Mouse (Mus musculus) hindbrain, embryonic 10.5 days (tissue): ENCODE measurements at regions not wholly inside any gene's neighbourhood (a gene's known extent, or its start where the extent isn't known, plus 50 kb on each side); places are given as distances from the start of the nearest gene placed in this dataset.

Experiments used
- DNase-seq: peaks from one replicate; pipeline ENCODE4 v3.0.0-alpha.2; 2017; ENCODE audit warnings: low spot score
- H3K27ac ChIP-seq: fragments of 300-500 bp; sonication (generic); 2 replicates; pipeline ENCODE4 v1.5.1; 2016; ENCODE audit warnings: mild to moderate bottlenecking, moderate library complexity
- H3K27me3 ChIP-seq: fragments of 300-500 bp; sonication (generic); 2 replicates; pipeline ENCODE4 v1.6.1; 2016; ENCODE audit warnings: mild to moderate bottlenecking; ENCODE audit not compliant: poor library complexity, insufficient read depth, severe bottlenecking
- H3K36me3 ChIP-seq: fragments of 300-500 bp; sonication (generic); 2 replicates; pipeline ENCODE4 v1.6.1; 2016; ENCODE audit warnings: mild to moderate bottlenecking, moderate library complexity
- H3K4me1 ChIP-seq: fragments of 300-500 bp; sonication (generic); replicated peaks from 2 replicates; pipeline ENCODE4 v1.6.1; 2016; ENCODE audit warnings: mild to moderate bottlenecking
- H3K4me3 ChIP-seq: fragments of 300-500 bp; sonication (generic); 2 replicates; pipeline ENCODE4 v1.5.1; 2016; ENCODE audit warnings: mild to moderate bottlenecking, moderate library complexity
- H3K9me3 ChIP-seq: fragments of 300-500 bp; sonication (generic); 2 replicates; pipeline ENCODE4 v1.6.1; 2016; ENCODE audit warnings: mild to moderate bottlenecking, moderate library complexity
- WGBS: fragments of 180-500 bp; shearing (Covaris S2); methylation state at CpG from one replicate; pipeline ENCODE4 v1.1.7; 2016; 5-methylcytosine and 5-hydroxymethylcytosine counted together

DNA sequence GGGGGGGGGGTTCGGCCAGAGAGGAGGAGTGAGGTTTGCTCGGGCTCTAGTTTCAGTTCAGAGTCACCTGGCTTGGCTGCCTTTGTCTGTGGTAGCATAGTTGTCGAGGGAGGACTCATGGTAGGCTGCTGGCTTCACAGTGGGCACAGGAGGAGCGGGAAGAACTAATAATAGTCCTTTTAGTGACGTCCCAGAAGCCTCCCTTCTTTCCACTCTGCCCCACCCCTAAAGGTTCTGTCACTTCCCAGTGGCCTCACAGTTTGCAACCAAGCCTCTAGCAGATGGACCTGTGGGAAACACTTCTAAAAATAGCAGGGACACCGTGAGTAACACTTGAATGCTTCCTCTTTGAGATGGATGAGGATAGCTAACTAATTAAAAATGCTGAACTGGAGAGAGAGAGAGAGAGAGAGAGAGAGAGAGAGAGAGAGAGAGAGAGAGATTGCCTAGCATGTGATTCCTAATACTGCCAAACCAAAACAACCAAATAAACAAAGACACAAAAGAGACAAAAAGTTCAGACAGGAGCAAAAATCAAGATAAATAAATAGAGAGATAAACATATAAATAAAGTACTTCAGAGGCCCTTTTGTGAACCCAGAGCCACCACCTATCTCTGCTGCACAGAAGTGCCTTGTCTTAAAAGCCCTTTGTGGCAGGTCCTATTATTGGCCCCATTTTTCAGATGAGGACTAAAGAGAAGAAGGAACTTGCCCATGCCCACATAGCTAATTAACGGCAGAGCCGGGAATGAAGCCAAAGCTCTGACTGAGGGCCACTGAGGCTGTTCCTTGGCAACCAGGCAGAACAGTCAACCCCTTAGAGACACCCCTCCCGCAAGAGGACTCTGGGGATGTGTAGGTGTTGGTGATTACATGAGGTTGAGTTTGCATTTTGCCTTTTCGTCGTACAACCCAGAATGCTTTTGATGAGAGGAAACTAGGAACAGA is 54.0 kb upstream of the Serp2 start:
- DNase-seq = no peak
- peaks cover 13% of the 10 kb centered on the region; the same call in 1 of the 2 replicates for H3K4me1 ChIP-seq
- 49% methylated on average over 11 of the region's 11 CpGs for WGBS
- no peak overlapping the region for H3K27ac ChIP-seq
- 0 out of 2 replicates have a peak, but pooled peaks cover 4% of the 10 kb centered on the region for H3K27me3 ChIP-seq
- no peaks in the 10 kb centered on the region for H3K36me3 ChIP-seq
- no peak overlapping the region for H3K4me3 ChIP-seq
- no peaks in the 10 kb centered on the region for H3K9me3 ChIP-seq
